Mouse (Mus musculus) midbrain, embryonic 10.5 days (tissue): ENCODE results near the gene Nmt2. TPM values are rescaled to one million over a fixed set of nuclear protein-coding genes. Genes with fewer than 3 reads are reported as not detected.
A peak's percentile ranks its signal among the peaks of the same experiment; 100 is the strongest.

Experiments
- DNase-seq: peaks from one replicate; pipeline ENCODE4 v3.0.0-alpha.2; 2017; ENCODE audit warnings: low spot score
- H3K27ac ChIP-seq: fragments of 300-500 bp; sonication (generic); replicated peaks from 2 replicates; pipeline ENCODE4 v1.5.1; 2016; ENCODE audit warnings: mild to moderate bottlenecking
- H3K27me3 ChIP-seq: fragments of 300-500 bp; sonication (generic); 2 replicates; pipeline ENCODE4 v1.6.1; 2016; ENCODE audit warnings: low read depth, mild to moderate bottlenecking; ENCODE audit not compliant: poor library complexity, severe bottlenecking
- H3K36me3 ChIP-seq: fragments of 300-500 bp; sonication (generic); 2 replicates; pipeline ENCODE4 v1.6.1; 2016; ENCODE audit warnings: mild to moderate bottlenecking, moderate library complexity
- H3K4me1 ChIP-seq: fragments of 300-500 bp; sonication (generic); 2 replicates; pipeline ENCODE4 v1.6.1; 2016
- H3K4me3 ChIP-seq: fragments of 300-500 bp; sonication (generic); 2 replicates; pipeline ENCODE4 v1.5.1; 2016; ENCODE audit warnings: mild to moderate bottlenecking, moderate library complexity
- H3K9me3 ChIP-seq: fragments of 300-500 bp; sonication (generic); replicated peaks from 2 replicates; pipeline ENCODE4 v1.6.1; 2016; ENCODE audit warnings: mild to moderate bottlenecking
- WGBS: fragments of 180-500 bp; shearing (Covaris S2); methylation state at CpG from one replicate; pipeline ENCODE4 v1.1.7; 2016; 5-methylcytosine and 5-hydroxymethylcytosine counted together
- polyA plus RNA-seq: library from polyadenylated mRNA; unstranded; fragments of >200 nt; fragmentation: Nextera tagmentation; extraction: Ambion mirVana; gene quantifications from 2 replicates; pipeline ENCODE4 v1.2.1, GENCODE M21; 2016

Gene Nmt2
- 67.1 and 68.4 TPM in 2 replicates for polyA plus RNA-seq

GRCm38 (mm10) chr2:3283602-3284472, at the start of gene Nmt2:
Nmt2 (plus strand) TSS chr2:3284212.
- Histone ChIP-seq H3K9me3 (no peaks in the 10 kb centered on the region), H3K27ac (peak within 1 kb of the TSS; percentile 91), H3K4me3 (peak within 1 kb of the TSS; percentile 82), H3K27me3 (no peaks in the 10 kb centered on the region), H3K4me1 (peaks cover 21% of the 10 kb centered on the region), H3K36me3 (no peaks in the 10 kb centered on the region)
- under 1% methylated on average over 87 of the region's 88 CpGs for WGBS
- peak; percentile 100 for DNase-seq

DNA sequence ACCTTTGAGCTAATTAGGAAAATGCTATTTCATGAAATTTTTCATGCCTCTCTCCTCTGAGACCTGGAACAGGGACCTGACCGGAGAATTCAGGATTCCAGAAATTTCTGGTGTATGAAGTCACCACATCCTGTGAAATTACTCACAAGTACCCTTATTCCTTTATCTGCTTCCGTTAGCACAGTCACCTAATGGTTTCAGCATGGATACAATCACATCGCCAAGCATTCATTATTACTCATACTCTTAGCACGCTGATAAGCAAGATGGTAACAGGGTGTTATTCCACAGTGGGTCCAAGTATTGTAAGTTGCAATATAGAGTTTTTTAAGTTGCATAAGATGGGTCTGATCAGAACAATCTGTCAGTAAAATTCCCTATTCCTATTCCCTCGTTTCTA, 44.8 kb upstream of the Nmt2 start:
- H3K9me3 ChIP-seq = no peaks in the 10 kb centered on the region
- H3K4me1 ChIP-seq = no peaks in the 10 kb centered on the region

DNA sequence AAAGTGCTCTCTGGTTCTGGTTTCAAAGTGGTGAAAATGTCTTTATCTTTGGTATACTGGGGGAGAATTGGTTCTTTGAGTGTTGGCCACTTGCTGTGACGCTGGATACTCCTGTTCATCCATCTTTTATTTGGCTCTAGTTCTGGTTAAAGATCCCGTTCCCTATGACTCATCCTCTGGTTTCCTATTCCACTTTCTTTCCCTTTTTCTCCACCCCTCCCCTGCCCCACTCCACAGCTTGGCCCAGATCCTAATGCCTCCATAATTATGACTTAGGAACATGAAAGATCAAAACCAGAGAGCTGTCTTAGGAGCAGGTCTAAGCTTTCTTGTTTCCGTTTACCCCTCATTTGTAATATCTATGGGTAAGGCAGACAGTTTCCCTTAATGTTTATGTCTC, 39.8 kb upstream of the Nmt2 start:
- Histone ChIP-seq H3K4me3 (no peak overlapping the region), H3K36me3 (no peaks in the 10 kb centered on the region), H3K27ac (no peak overlapping the region), H3K4me1 (no peaks in the 10 kb centered on the region), H3K9me3 (no peaks in the 10 kb centered on the region), H3K27me3 (no peaks in the 10 kb centered on the region)
- DNase-seq = no peak
- WGBS = 84% methylated on average over 3 of the region's 3 CpGs

More for the DNA sequence above, 44.8 kb upstream of the Nmt2 start:
- Histone ChIP-seq H3K4me3 (no peak overlapping the region), H3K27ac (no peak overlapping the region), H3K27me3 (no peaks in the 10 kb centered on the region), H3K36me3 (no peaks in the 10 kb centered on the region)
- 80% methylated on average over 5 of the region's 5 CpGs for WGBS
- DNase-seq = no peak

DNA sequence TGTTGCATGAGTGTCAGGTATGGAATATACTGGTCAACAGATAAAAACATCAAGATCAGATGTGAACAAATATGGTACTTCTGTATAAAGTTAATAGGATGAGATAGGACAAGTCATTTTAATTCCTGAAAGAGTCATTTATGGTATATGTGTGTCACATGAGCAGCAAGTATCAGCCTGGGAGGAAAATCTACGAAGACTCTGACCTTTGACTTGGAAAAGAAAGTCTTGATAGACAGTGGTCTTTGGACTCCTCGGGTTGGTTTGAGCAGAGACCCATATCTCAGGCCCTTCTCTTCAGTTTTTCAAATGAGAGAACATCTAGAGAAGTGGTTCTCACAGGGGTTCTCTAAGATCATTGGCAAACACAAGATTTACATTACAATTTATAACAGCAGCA, 32.7 kb upstream of the Nmt2 start:
- H3K36me3 ChIP-seq = no peaks in the 10 kb centered on the region
- no peaks in the 10 kb centered on the region for H3K27me3 ChIP-seq
- 84% methylated on average over 2 of the region's 2 CpGs for WGBS
- H3K27ac ChIP-seq = no peak overlapping the region
- DNase-seq = no peak
- H3K4me1 ChIP-seq = no peaks in the 10 kb centered on the region
- H3K9me3 ChIP-seq = no peaks in the 10 kb centered on the region
- no peak overlapping the region for H3K4me3 ChIP-seq

GRCm38 (mm10) chr2:3266466-3266865, 17.5 kb upstream of the Nmt2 start:
- H3K9me3 ChIP-seq = no peaks in the 10 kb centered on the region; the same call in 1 of the 2 replicates

GRCm38 (mm10) chr2:3267879-3268278, 16.1 kb upstream of the Nmt2 start:
- H3K4me3 ChIP-seq = no peak overlapping the region
- no peaks in the 10 kb centered on the region for H3K27me3 ChIP-seq
- 44% methylated on average over 3 of the region's 3 CpGs for WGBS
- DNase-seq = no peak
- H3K4me1 ChIP-seq = no peaks in the 10 kb centered on the region
- H3K36me3 ChIP-seq = no peaks in the 10 kb centered on the region
- H3K9me3 ChIP-seq = no peaks in the 10 kb centered on the region; the same call in 1 of the 2 replicates
- H3K27ac ChIP-seq = no peak overlapping the region

More at GRCm38 (mm10) chr2:3266466-3266865, 17.5 kb upstream of the Nmt2 start:
- Histone ChIP-seq H3K4me3 (no peak overlapping the region), H3K4me1 (no peaks in the 10 kb centered on the region), H3K27ac (no peak overlapping the region), H3K36me3 (no peaks in the 10 kb centered on the region), H3K27me3 (no peaks in the 10 kb centered on the region)
- no peak for DNase-seq
- WGBS = 81% methylated on average over 3 of the region's 3 CpGs

DNA sequence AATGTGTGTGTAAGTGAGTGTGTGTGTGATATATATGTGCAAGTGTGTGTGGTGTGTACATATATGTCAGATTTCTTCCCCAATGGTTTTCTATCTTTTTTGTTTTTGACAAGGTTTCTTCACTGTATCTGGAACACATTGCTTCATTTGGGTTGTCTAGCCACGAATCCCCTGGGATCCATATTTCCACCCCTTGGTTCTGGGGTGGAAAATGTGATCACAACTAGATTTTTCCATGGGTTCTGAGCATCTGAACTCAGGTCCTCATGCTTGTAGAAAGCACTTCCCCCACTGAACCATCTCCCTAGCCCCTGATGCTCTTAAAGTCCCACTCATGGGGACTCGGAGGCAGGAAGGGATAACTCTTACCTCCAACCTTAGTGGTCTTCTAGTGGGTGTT, 10.7 kb upstream of the Nmt2 start:
- no peak overlapping the region for H3K27ac ChIP-seq
- no peaks in the 10 kb centered on the region for H3K4me1 ChIP-seq
- H3K27me3 ChIP-seq = no peaks in the 10 kb centered on the region
- WGBS = 91% methylated on average over 2 of the region's 2 CpGs
- no peaks in the 10 kb centered on the region for H3K9me3 ChIP-seq
- DNase-seq = no peak
- H3K4me3 ChIP-seq = no peak overlapping the region
- H3K36me3 ChIP-seq = no peaks in the 10 kb centered on the region

DNA sequence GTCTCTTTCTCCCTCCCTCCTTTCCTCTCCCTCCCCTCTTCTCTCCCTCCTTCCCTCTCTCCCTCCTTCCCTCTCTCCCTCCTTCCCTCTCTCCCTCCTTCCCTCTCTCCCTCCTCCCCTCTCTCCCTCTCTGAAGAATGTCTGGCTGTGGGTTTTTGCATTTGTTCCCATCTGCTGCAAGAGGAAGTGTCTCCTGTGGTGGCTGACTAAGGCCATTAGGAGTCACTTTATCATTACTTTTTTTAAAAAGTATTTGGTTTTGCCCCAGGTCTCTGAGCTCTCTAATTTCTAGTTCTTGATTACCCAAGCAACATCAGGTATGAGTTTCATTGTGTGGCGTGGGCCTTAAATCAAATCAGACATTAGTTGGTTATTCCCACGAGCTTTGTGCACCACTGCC, 7.9 kb upstream of the Nmt2 start:
- no peaks in the 10 kb centered on the region for H3K4me1 ChIP-seq
- H3K9me3 ChIP-seq = no peaks in the 10 kb centered on the region
- no peak overlapping the region for H3K27ac ChIP-seq
- H3K36me3 ChIP-seq = no peaks in the 10 kb centered on the region
- WGBS = 76% methylated on average over 2 of the region's 2 CpGs
- no peak for DNase-seq
- no peak overlapping the region for H3K4me3 ChIP-seq
- H3K27me3 ChIP-seq = no peaks in the 10 kb centered on the region

DNA sequence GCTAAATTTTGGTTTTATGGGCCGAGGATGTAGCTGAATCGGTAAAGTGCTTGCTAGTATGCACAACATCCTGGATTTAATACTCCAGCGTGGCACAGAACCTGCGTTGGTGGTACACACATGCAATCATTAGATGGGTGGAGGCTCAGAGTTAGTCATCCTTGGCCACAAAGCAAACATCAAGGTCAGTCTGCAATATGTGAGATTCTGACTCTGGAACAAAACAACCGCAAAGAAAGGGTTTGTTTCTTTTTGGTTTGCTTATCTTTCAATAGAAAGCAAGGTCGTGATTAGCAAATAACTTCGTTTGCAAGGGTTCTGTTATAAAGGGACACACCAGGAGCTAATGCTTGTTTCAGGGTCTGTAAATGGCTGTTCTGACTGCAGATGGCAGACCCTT, 6.5 kb upstream of the Nmt2 start:
- no peak for DNase-seq
- no peaks in the 10 kb centered on the region for H3K27me3 ChIP-seq
- H3K9me3 ChIP-seq = no peaks in the 10 kb centered on the region
- H3K36me3 ChIP-seq = no peaks in the 10 kb centered on the region
- no peak overlapping the region for H3K4me3 ChIP-seq
- peaks cover 3% of the 10 kb centered on the region for H3K4me1 ChIP-seq
- no peak overlapping the region for H3K27ac ChIP-seq
- WGBS = 86% methylated on average over 7 of the region's 7 CpGs

DNA sequence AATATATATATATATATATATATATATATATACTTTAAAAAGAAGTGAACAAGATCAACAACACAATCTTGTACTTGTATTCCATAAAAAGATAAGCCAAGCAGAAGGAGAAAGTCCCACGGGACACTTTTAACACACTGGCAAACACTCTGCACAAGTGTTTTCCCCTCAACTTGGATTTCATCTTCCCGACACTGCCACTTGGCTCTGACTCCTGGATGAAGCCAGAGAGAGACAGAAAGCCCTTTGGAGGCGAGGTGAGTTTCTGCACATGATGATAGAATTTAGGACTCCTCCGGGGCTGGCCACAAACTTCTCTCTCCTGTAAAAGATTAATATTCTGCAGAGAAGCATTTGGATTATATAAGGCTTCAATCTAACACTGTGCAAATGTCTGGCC, 2.7 kb upstream of the Nmt2 start:
- Histone ChIP-seq H3K4me3 (no peak overlapping the region), H3K27me3 (no peaks in the 10 kb centered on the region), H3K4me1 (peaks cover 21% of the 10 kb centered on the region), H3K36me3 (no peaks in the 10 kb centered on the region), H3K9me3 (no peaks in the 10 kb centered on the region), H3K27ac (no peak overlapping the region)
- DNase-seq = no peak
- WGBS = 89% methylated on average over 4 of the region's 4 CpGs

DNA sequence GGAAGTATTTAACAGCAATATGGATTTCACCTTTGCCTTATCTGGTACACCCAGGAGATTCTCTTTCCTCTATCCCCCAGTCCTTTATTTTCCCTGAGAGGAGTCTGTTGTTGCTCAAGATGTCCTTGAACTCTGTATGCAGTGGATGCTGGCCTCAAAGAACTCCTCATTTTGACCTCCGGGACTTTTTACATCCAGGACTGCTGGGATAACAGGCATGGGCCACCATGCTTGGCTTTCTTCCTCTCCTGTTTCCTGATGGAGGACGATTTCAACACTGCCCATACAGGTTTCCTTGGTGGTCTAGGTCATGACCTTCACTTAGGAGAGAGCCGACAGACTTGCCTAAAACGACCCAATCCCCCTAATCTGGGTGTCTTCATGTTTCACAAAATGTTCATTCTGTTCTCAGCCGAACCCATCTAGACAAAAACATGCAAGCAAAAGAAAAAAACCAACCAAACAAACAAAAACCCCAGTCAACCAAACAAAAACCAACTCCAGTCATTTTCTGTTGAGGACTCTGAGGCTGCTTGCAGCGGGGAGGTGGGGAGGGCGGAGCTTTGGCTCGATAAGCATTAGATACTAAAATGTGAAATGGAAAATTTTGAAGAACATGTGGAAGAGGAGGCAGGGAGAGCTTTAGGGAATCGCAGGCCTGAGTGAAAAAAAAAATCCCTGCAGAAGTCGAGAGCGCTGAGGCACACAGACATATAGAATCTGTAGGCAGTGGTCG, 978 bp upstream of the Nmt2 start:
- peak; percentile 16 for DNase-seq
- H3K9me3 ChIP-seq = no peaks in the 10 kb centered on the region
- peak overlapping the region; percentile 91 for H3K27ac ChIP-seq
- WGBS = 10% methylated on average over 12 of the region's 12 CpGs
- peak overlapping the region; percentile 82 for H3K4me3 ChIP-seq
- H3K36me3 ChIP-seq = no peaks in the 10 kb centered on the region
- no peaks in the 10 kb centered on the region for H3K27me3 ChIP-seq
- H3K4me1 ChIP-seq = peaks cover 21% of the 10 kb centered on the region

DNA sequence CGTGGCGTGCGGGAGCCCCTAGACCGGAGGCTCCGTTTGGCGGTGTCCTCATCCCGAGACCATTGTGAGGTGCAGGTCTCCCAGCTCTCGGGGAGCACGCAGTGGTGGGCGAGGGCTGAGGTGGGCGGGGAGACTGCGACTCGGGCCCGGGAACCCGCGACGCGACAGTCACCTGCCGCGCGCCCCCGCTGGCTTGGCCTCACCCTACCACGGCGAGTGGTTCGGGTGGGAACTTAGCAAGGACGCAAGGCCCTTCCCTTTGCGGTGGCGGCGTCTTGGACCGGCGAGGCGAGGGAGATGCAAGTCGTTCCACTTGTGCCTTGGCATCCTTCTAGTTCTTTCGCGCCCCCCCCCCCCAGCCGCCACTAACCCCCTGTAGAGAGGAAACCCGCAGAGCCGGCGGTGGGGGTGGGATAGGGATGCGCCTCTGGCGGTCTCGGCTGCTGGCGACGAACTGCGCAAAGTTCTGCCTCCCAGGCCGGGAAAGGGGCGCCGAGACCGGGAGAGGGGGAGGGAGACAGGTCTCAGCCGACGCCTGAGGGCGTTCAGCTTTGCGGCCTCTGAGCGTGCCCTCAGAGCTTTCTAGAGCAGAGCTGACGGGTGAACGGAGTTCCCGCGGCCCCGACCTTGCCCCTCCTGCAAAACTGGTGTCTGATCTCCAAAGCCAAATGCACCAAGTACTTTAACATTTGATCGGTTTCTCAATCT, 615 bp downstream of the Nmt2 start:
- Histone ChIP-seq H3K4me3 (peak overlapping the region; percentile 82), H3K27me3 (no peaks in the 10 kb centered on the region), H3K9me3 (no peaks in the 10 kb centered on the region), H3K36me3 (no peaks in the 10 kb centered on the region), H3K27ac (peak overlapping the region; percentile 91), H3K4me1 (peaks cover 21% of the 10 kb centered on the region)
- WGBS = under 1% methylated on average over 54 of the region's 60 CpGs
- peak; percentile 72 for DNase-seq
